Mouse (Mus musculus) liver, postnatal 0 days (tissue): ENCODE results near the gene Gm8871.
"Not testable (repeated sequence)": the region's sequence is repeated elsewhere in the genome, so short reads cannot be mapped to it uniquely, and the experiment has no call there.

Experiments
- CTCF ChIP-seq: sonication (generic); IDR thresholded peaks from 2 replicates; pipeline ENCODE4 v1.5.1; 2016; ENCODE audit warnings: antibody characterized with exemption, low read depth
- EP300 ChIP-seq: IDR thresholded peaks from 2 replicates; pipeline ENCODE4 v1.6.1; 2016; ENCODE audit warnings: antibody characterized with exemption, low read depth, mild to moderate bottlenecking

- not testable (repeated sequence) for TF ChIP-seq CTCF, EP300
Observed at GRCm38 (mm10) chr5:10958057-10958456, 10.5 kb downstream of the Gm8871 start.
